Mouse (Mus musculus): ENCODE data around the gene Tjap1. TPM values are rescaled to one million over a fixed set of nuclear protein-coding genes. Genes with fewer than 3 reads are reported as not detected.

Gene Tjap1
- polyA plus RNA-seq, 1 experiment = 98.7 TPM

DNA sequence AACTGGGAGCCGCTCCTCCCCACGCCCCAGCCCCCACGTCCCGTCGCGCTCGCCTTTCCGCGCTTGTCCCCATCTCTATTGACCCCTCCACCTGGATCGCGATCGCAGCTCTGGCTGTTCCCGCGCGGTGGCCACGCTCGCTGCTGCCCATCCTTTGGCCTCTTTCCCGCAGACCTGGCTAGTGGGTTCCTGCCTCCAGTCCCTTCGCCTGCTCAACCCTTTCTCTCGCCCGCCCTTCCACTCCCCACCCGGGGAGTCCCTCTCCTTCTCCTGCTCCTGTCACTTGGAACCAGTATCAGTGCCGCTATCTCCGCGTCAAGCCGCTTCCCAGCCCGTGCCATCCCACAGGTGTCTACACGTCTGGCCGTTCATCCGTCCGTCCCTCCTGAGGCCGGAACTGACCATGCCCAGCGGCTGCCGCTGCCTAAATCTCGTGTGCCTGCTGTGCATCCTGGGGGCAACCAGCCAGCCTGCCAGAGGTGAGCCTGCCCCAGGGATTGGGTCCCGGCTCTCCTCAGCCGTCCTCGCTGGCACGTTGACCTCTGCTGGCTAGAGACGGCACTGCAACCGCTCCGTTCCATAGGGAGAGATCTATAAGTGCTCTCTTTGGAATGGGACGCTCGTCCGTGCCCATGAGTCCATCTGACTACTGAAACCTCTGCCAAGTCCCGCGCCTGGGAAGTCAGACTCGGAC, 15.5 kb upstream of the Tjap1 start:
- WGBS = 2% methylated on average over 48 of the region's 48 CpGs
- peak; percentile 82 for DNase-seq
- TF ChIP-seq POLR2A (IDR thresholded peaks at IDR 0.05; ENCODE audit: control insufficient read depth, extremely low read depth, insufficient read depth, low read length, poor library complexity) (no peak), CTCF (IDR thresholded peaks at IDR 0.05; ENCODE audit: borderline replicate concordance, control insufficient read depth, extremely low read depth, insufficient read depth, low read length, poor library complexity) (peak; percentile 95)
- no peaks in the 10 kb centered on the region for H3K36me3 ChIP-seq (ENCODE audit: control insufficient read depth, insufficient read depth, low read length)
- H3K27me3 ChIP-seq (ENCODE audit: control insufficient read depth, insufficient read depth, low read length) = peaks cover 12% of the 10 kb centered on the region; the same call in 1 of the 2 replicates
- no peak overlapping the region for H3K27ac ChIP-seq (ENCODE audit: control insufficient read depth, insufficient read depth, low read length)
- peaks cover 13% of the 10 kb centered on the region for H3K4me1 ChIP-seq (replicated peaks; ENCODE audit: control insufficient read depth, insufficient read depth, low read length)
- peak overlapping the region; percentile 26 for H3K4me3 ChIP-seq (ENCODE audit: control insufficient read depth, insufficient read depth, low read length)

DNA sequence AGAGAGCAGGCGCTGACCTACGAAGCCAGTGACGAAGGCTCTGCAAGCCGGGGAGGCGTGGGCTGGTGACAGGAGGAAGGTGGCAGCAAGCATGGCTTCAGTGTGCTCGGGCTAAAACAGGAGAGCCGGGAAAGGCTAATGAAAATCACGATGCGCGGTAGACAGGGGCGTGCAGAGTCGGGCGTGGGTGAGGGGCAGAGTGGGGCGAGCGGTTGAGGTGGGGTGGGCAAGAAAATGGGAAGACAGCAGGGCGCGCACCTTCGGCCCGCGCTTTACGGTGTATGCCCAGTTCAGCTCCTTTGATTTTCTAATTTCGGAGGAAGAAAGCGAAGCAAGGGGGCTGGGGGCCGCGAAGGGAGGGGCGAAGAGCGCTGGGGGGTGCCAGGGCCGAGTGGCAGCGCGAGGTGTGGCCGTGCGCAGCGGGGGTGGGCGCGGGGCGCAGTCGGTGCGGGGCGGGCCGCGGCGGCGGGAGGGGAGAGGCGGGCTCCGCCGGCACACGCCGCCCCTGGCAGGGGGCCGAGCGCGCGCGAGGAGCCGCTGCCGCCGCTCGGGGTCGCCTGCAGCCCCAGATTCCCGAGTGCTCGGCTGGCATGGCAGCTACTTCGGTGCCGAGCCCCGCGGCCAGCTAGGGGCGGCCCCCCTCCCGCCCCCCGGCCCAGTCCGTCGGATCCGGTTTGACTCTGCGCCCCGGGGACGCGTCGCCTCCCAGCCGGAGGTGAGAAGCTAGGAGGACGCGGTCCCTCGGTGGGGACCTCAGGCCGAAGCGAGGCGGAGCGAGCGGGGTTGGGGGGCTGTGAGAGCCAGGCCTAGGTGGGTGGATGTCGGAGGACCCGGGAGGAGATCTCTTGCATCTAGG, 14.8 kb upstream of the Tjap1 start, which contains the start of gene Dlk2:
TSS of gene Dlk2 (plus strand) at position 58 of the 856 bp plus-strand sequence.
- Histone ChIP-seq H3K27ac (ENCODE audit: control insufficient read depth, insufficient read depth, low read length) (no peak within 1 kb of the TSS), H3K36me3 (ENCODE audit: control insufficient read depth, insufficient read depth, low read length) (no peaks in the 10 kb centered on the region), H3K27me3 (ENCODE audit: control insufficient read depth, insufficient read depth, low read length) (peaks cover 12% of the 10 kb centered on the region; the same call in 1 of the 2 replicates), H3K4me1 (replicated peaks; ENCODE audit: control insufficient read depth, insufficient read depth, low read length) (peaks cover 13% of the 10 kb centered on the region), H3K4me3 (ENCODE audit: control insufficient read depth, insufficient read depth, low read length) (peak within 1 kb of the TSS; percentile 26)
- WGBS = 1% methylated on average over 68 of the region's 86 CpGs
- TF ChIP-seq CTCF (IDR thresholded peaks at IDR 0.05; ENCODE audit: borderline replicate concordance, control insufficient read depth, extremely low read depth, insufficient read depth, low read length, poor library complexity) (no peak), POLR2A (IDR thresholded peaks at IDR 0.05; ENCODE audit: control insufficient read depth, extremely low read depth, insufficient read depth, low read length, poor library complexity) (no peak)
- no peak for DNase-seq

DNA sequence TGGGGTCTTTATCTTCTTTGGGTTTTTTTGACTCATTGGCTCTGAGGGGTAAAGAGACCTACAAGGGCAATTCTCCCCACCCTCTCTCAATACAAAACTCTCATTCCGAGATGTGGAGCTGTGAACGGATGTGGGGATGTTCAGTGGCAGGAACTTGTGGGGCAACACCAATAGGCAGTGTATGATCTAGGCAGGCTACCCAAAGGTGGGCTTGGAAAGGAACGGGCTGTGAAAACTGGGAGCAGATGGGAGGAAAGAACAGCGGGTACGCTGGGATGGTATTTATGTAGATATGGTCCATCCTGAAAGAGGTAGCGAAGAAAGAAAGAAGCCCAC, 14.2 kb upstream of the Tjap1 start:
- Histone ChIP-seq H3K4me3 (ENCODE audit: control insufficient read depth, insufficient read depth, low read length) (no peak overlapping the region), H3K27ac (ENCODE audit: control insufficient read depth, insufficient read depth, low read length) (no peak overlapping the region), H3K36me3 (ENCODE audit: control insufficient read depth, insufficient read depth, low read length) (no peaks in the 10 kb centered on the region), H3K27me3 (ENCODE audit: control insufficient read depth, insufficient read depth, low read length) (peaks cover 12% of the 10 kb centered on the region; the same call in 1 of the 2 replicates), H3K4me1 (replicated peaks; ENCODE audit: control insufficient read depth, insufficient read depth, low read length) (peaks cover 13% of the 10 kb centered on the region)
- TF ChIP-seq POLR2A (IDR thresholded peaks at IDR 0.05; ENCODE audit: control insufficient read depth, extremely low read depth, insufficient read depth, low read length, poor library complexity) (no peak), CTCF (IDR thresholded peaks at IDR 0.05; ENCODE audit: borderline replicate concordance, control insufficient read depth, extremely low read depth, insufficient read depth, low read length, poor library complexity) (no peak)
- WGBS = 10% methylated on average over 6 of the region's 6 CpGs
- no peak for DNase-seq

DNA sequence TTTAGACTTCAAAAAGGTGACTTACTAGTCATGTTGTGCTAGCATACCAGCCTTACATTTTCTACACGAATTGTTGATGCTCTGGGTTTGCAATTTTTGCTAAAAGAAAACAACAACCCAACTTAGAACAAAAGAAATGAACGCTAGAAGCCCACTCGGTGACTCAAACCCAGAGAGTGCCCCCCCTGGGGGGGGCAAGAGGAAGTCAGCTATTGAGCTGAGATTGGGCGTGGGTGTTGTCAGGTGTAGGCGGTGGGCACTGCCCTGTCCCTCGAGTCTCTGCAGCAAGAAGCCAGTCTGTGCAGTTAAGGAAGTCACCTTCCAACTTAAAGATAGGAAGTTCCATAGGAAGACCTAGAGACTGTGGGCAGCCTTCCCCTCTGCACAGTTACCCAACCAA, 13.8 kb upstream of the Tjap1 start:
- no peaks in the 10 kb centered on the region for H3K36me3 ChIP-seq (ENCODE audit: control insufficient read depth, insufficient read depth, low read length)
- WGBS = 9% methylated on average over 6 of the region's 6 CpGs
- TF ChIP-seq CTCF (IDR thresholded peaks at IDR 0.05; ENCODE audit: borderline replicate concordance, control insufficient read depth, extremely low read depth, insufficient read depth, low read length, poor library complexity) (no peak), POLR2A (IDR thresholded peaks at IDR 0.05; ENCODE audit: control insufficient read depth, extremely low read depth, insufficient read depth, low read length, poor library complexity) (no peak)
- no peak overlapping the region for H3K27ac ChIP-seq (ENCODE audit: control insufficient read depth, insufficient read depth, low read length)
- DNase-seq = no peak
- H3K27me3 ChIP-seq (ENCODE audit: control insufficient read depth, insufficient read depth, low read length) = peaks cover 12% of the 10 kb centered on the region; the same call in 1 of the 2 replicates
- H3K4me1 ChIP-seq (replicated peaks; ENCODE audit: control insufficient read depth, insufficient read depth, low read length) = peaks cover 13% of the 10 kb centered on the region
- H3K4me3 ChIP-seq (ENCODE audit: control insufficient read depth, insufficient read depth, low read length) = no peak overlapping the region

DNA sequence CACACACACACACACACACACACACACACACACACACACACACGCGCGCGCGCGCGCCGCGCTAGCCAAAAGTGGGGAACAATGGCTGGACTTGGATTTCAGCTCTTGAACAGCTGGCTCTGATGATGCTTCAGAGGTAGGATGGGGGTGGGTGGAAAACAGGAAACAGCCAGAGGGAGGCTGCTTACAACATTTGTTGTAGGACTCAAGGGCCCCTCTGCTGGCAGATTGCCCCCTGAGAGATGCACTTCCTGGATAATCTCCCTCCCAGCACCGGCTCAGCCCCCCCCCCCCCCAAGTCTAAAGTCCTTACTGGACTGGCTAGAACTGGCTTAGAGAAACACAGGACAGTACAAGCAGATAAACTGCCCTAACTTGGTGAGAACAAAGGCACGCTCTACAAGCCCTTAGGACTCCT, 4.9 kb upstream of the Tjap1 start:
- H3K4me3 ChIP-seq (ENCODE audit: control insufficient read depth, insufficient read depth, low read length) = no peak overlapping the region
- H3K4me1 ChIP-seq (replicated peaks; ENCODE audit: control insufficient read depth, insufficient read depth, low read length) = peaks cover 40% of the 10 kb centered on the region
- no peak for TF ChIP-seq CTCF (IDR thresholded peaks at IDR 0.05; ENCODE audit: borderline replicate concordance, control insufficient read depth, extremely low read depth, insufficient read depth, low read length, poor library complexity)
- no peak for TF ChIP-seq POLR2A (IDR thresholded peaks at IDR 0.05; ENCODE audit: control insufficient read depth, extremely low read depth, insufficient read depth, low read length, poor library complexity)
- no peak for DNase-seq
- no peaks in the 10 kb centered on the region for H3K36me3 ChIP-seq (ENCODE audit: control insufficient read depth, insufficient read depth, low read length)
- peak overlapping the region; percentile 26; the same call in 1 of the 2 replicates for H3K27ac ChIP-seq (ENCODE audit: control insufficient read depth, insufficient read depth, low read length)
- H3K27me3 ChIP-seq (ENCODE audit: control insufficient read depth, insufficient read depth, low read length) = no peaks in the 10 kb centered on the region
- 60% methylated on average over 11 of the region's 11 CpGs for WGBS

DNA sequence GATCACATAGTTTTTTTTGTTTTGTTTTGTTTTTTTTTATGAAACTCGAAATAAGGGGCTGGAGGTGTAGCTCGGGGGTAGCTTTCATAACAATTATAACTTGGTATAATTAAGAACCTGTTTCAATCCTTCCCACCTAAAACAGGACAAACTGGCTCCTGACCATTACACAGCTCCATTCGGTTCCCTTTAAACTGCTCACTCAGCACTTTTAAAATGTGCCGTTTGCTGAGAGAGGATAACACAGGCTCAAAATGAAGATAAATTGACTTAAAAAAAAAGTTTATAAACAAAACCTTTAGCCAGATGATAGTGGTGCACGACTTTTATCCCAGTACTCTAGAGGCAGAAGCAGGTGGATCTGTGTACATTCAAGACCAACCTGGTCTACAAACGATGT, 2.6 kb upstream of the Tjap1 start:
- no peak for TF ChIP-seq CTCF (IDR thresholded peaks at IDR 0.05; ENCODE audit: borderline replicate concordance, control insufficient read depth, extremely low read depth, insufficient read depth, low read length, poor library complexity)
- no peak for TF ChIP-seq POLR2A (IDR thresholded peaks at IDR 0.05; ENCODE audit: control insufficient read depth, extremely low read depth, insufficient read depth, low read length, poor library complexity)
- 78% methylated on average over 6 of the region's 6 CpGs for WGBS
- peaks cover 49% of the 10 kb centered on the region for H3K4me1 ChIP-seq (replicated peaks; ENCODE audit: control insufficient read depth, insufficient read depth, low read length)

More for the DNA sequence above, 2.6 kb upstream of the Tjap1 start:
- no peak for DNase-seq
- Histone ChIP-seq H3K27me3 (ENCODE audit: control insufficient read depth, insufficient read depth, low read length) (no peaks in the 10 kb centered on the region), H3K36me3 (ENCODE audit: control insufficient read depth, insufficient read depth, low read length) (no peaks in the 10 kb centered on the region), H3K4me3 (ENCODE audit: control insufficient read depth, insufficient read depth, low read length) (no peak overlapping the region), H3K27ac (ENCODE audit: control insufficient read depth, insufficient read depth, low read length) (no peak overlapping the region)

All from thymus, adult 2 months (tissue).